Mouse (Mus musculus) adrenal gland, adult 18-20 months (tissue): ENCODE measurements at regions not wholly inside any gene's neighbourhood (a gene's known extent, or its start where the extent isn't known, plus 50 kb on each side); places are given as distances from the start of the nearest gene placed in this dataset.
A peak's percentile ranks its signal among the peaks of the same experiment; 100 is the strongest.

Source experiments
- DNase-seq, 2 experiments: peaks; one replicate each; pipeline ENCODE4 v3.0.0; 2021 to 2022; ENCODE audit warnings: low spot score in 2 of 2

GRCm38 (mm10) chr9:50138341-50138978 lies 206.3 kb downstream of the Rpl10-ps3 start:
- no peak for DNase-seq

GRCm38 (mm10) chr9:50136636-50136985 lies 208.2 kb downstream of the Rpl10-ps3 start:
- DNase-seq = no peak

GRCm38 (mm10) chr9:50135939-50136635 lies 208.7 kb downstream of the Rpl10-ps3 start:
- no peak for DNase-seq

GRCm38 (mm10) chr9:50124241-50124640 lies 220.5 kb downstream of the Rpl10-ps3 start:
- DNase-seq = no peak

GRCm38 (mm10) chr9:50120820-50121599 lies 223.8 kb downstream of the Rpl10-ps3 start:
- no peak for DNase-seq

GRCm38 (mm10) chr9:50119412-50119811 lies 225.4 kb downstream of the Rpl10-ps3 start:
- no peak for DNase-seq

- no peak for DNase-seq
Measured at GRCm38 (mm10) chr9:50118578-50118977, 226.2 kb downstream of the Rpl10-ps3 start.

- DNase-seq = no peak
Measured at GRCm38 (mm10) chr9:50106551-50106950, 238.2 kb downstream of the Rpl10-ps3 start.

GRCm38 (mm10) chr9:50102766-50103165 lies 242.0 kb downstream of the Rpl10-ps3 start:
- DNase-seq = no peak

- DNase-seq = no peak
Measured at GRCm38 (mm10) chr9:50101061-50101460, 243.7 kb downstream of the Rpl10-ps3 start.

- DNase-seq = no peak
Measured at GRCm38 (mm10) chr9:50090968-50091367, 253.8 kb downstream of the Rpl10-ps3 start.

- DNase-seq = no peak
Measured at GRCm38 (mm10) chr9:50089916-50090315, 254.9 kb downstream of the Rpl10-ps3 start.

- DNase-seq = no peak
Measured at GRCm38 (mm10) chr9:50080205-50080604, 264.6 kb downstream of the Rpl10-ps3 start.

- DNase-seq = no peak
Measured at GRCm38 (mm10) chr9:50068576-50068975, 269.9 kb upstream of the Ncam1 start.

- no peak for DNase-seq
Measured at GRCm38 (mm10) chr9:50067729-50068225, 269.1 kb upstream of the Ncam1 start.

GRCm38 (mm10) chr9:50064505-50065229 lies 265.9 kb upstream of the Ncam1 start:
- no peak for DNase-seq

GRCm38 (mm10) chr9:50038231-50038630 lies 239.5 kb upstream of the Ncam1 start:
- DNase-seq = peak in 1 of 2 experiments; percentile 22

- no peak for DNase-seq
Measured at GRCm38 (mm10) chr9:50032322-50033158, 233.8 kb upstream of the Ncam1 start.

- no peak for DNase-seq
Measured at GRCm38 (mm10) chr9:50031318-50031717, 232.6 kb upstream of the Ncam1 start.

- no peak for DNase-seq
Measured at GRCm38 (mm10) chr9:50029030-50029429, 230.3 kb upstream of the Ncam1 start.
